Mouse (Mus musculus) forebrain, embryonic 14.5 days (tissue): ENCODE measurements around the gene Fcho2. TPM values are rescaled to one million over a fixed set of nuclear protein-coding genes. Genes with fewer than 3 reads are reported as not detected.
"Not testable (repeated sequence)": the region's sequence is repeated elsewhere in the genome, so short reads cannot be mapped to it uniquely, and the experiment has no call there.

ENCODE experiments used
- ATAC-seq: fragments of 200-750 bp; cut with Nextera tagmentation; 2 replicates; pipeline ENCODE4 v1.8.0; 2017; ENCODE audit warnings: mild to moderate bottlenecking, moderate library complexity
- DNase-seq: peaks from one replicate; pipeline ENCODE4 v3.0.0-alpha.2; 2015; ENCODE audit warnings: low spot score
- H3K27ac ChIP-seq: fragments of 300-500 bp; sonication (generic); 2 replicates; pipeline ENCODE4 v1.5.1; 2014; ENCODE audit warnings: low read depth, mild to moderate bottlenecking, control low read depth, low read length, moderate library complexity
- H3K27me3 ChIP-seq: fragments of 300-500 bp; sonication (generic); replicated peaks from 2 replicates; pipeline ENCODE4 v1.6.1; 2014; ENCODE audit warnings: low read length, control low read depth, mixed read lengths; ENCODE audit not compliant: control insufficient read depth, insufficient read depth
- H3K36me3 ChIP-seq: fragments of 300-500 bp; sonication (generic); 2 replicates; pipeline ENCODE4 v1.6.1; 2014; ENCODE audit warnings: low read length, control low read depth; ENCODE audit not compliant: control insufficient read depth, insufficient read depth
- H3K4me1 ChIP-seq: fragments of 300-500 bp; sonication (generic); 2 replicates; pipeline ENCODE4 v1.6.1; 2014; ENCODE audit warnings: antibody characterized with exemption, low read length, control low read depth; ENCODE audit not compliant: control insufficient read depth, insufficient read depth
- H3K4me2 ChIP-seq: fragments of 300-500 bp; sonication (generic); 2 replicates; pipeline ENCODE4 v1.6.1; 2014; ENCODE audit warnings: mild to moderate bottlenecking, control low read depth, low read length
- H3K4me3 ChIP-seq: fragments of 300-500 bp; sonication (generic); 2 replicates; pipeline ENCODE4 v1.5.1; 2014; ENCODE audit warnings: low read depth, low read length, control low read depth
- H3K9ac ChIP-seq: fragments of 300-500 bp; sonication (generic); 2 replicates; pipeline ENCODE4 v1.6.1; 2014; ENCODE audit warnings: mild to moderate bottlenecking, low read length, control low read depth, moderate library complexity
- H3K9me3 ChIP-seq: fragments of 300-500 bp; sonication (generic); replicated peaks from 2 replicates; pipeline ENCODE4 v1.6.1; 2016; ENCODE audit warnings: low read length, control low read depth, mixed read lengths; ENCODE audit not compliant: control insufficient read depth
- WGBS: fragments of 180-500 bp; shearing (Covaris S2); extraction: QIAGEN DNeasy Blood & Tissue Kit; methylation state at CpG from one replicate; pipeline ENCODE4 v1.1.7; 2014; 5-methylcytosine and 5-hydroxymethylcytosine counted together
- polyA plus RNA-seq: library from polyadenylated mRNA; unstranded; fragments of >200 nt; fragmentation: Nextera tagmentation; extraction: Ambion mirVana; gene quantifications from 2 replicates; pipeline ENCODE4 v1.2.1, GENCODE M21; 2014

Fcho2 gene
- polyA plus RNA-seq, 1 experiment from 2014 or later: 14.7 TPM

GRCm38 (mm10) chr13:98829026-98829425 is 13.8 kb upstream of the Fcho2 start:
- WGBS: 93% methylated on average over 6 of the region's 6 CpGs
- H3K27me3 ChIP-seq, H3K9ac ChIP-seq, H3K4me2 ChIP-seq, ATAC-seq, H3K4me3 ChIP-seq, H3K36me3 ChIP-seq, DNase-seq, H3K27ac ChIP-seq, H3K9me3 ChIP-seq, H3K4me1 ChIP-seq: not testable (repeated sequence)

- H3K9ac ChIP-seq: no peak overlapping the region
- no peaks in the 10 kb centered on the region for H3K36me3 ChIP-seq
- DNase-seq: no peak
- H3K27ac ChIP-seq: no peak overlapping the region
- no peaks in the 10 kb centered on the region for H3K9me3 ChIP-seq
- no peak overlapping the region for H3K4me2 ChIP-seq
- no peak for ATAC-seq
- no peaks in the 10 kb centered on the region for H3K4me1 ChIP-seq
- WGBS: 86% methylated on average over 4 of the region's 4 CpGs
- H3K4me3 ChIP-seq: no peak overlapping the region
- H3K27me3 ChIP-seq: no peaks in the 10 kb centered on the region
Observed at GRCm38 (mm10) chr13:98825574-98825973, 10.3 kb upstream of the Fcho2 start.

GRCm38 (mm10) chr13:98819094-98819493 is 3.8 kb upstream of the Fcho2 start:
- H3K9me3 ChIP-seq: no peaks in the 10 kb centered on the region
- no peaks in the 10 kb centered on the region for H3K4me1 ChIP-seq
- H3K36me3 ChIP-seq: no peaks in the 10 kb centered on the region
- H3K4me3 ChIP-seq: no peak overlapping the region
- DNase-seq (no peak), ATAC-seq (no peak)
- no peak overlapping the region for H3K4me2 ChIP-seq
- WGBS: 86% methylated on average over 2 of the region's 2 CpGs
- 0 out of 2 replicates have a peak overlapping the region, but pooled peaks have one; percentile 5 for H3K27ac ChIP-seq
- no peaks in the 10 kb centered on the region for H3K27me3 ChIP-seq
- no peak overlapping the region for H3K9ac ChIP-seq

- WGBS: 71% methylated on average over 4 of the region's 4 CpGs
- Histone ChIP-seq H3K4me1 (peaks cover 3% of the 10 kb centered on the region; the same call in 1 of the 2 replicates), H3K36me3 (no peaks in the 10 kb centered on the region), H3K9ac (no peak overlapping the region), H3K9me3 (no peaks in the 10 kb centered on the region), H3K27ac (no peak overlapping the region), H3K4me2 (no peak overlapping the region), H3K27me3 (no peaks in the 10 kb centered on the region), H3K4me3 (no peak overlapping the region)
- ATAC-seq: no peak
- no peak for DNase-seq
Observed at GRCm38 (mm10) chr13:98818205-98818604, 3.0 kb upstream of the Fcho2 start.

- WGBS: 60% methylated on average over 4 of the region's 4 CpGs
- no peak overlapping the region for H3K4me2 ChIP-seq
- H3K27me3 ChIP-seq: no peaks in the 10 kb centered on the region
- ATAC-seq (no peak), DNase-seq (no peak)
- H3K36me3 ChIP-seq: no peaks in the 10 kb centered on the region
- H3K4me1 ChIP-seq: peaks cover 3% of the 10 kb centered on the region; the same call in 1 of the 2 replicates
- no peaks in the 10 kb centered on the region for H3K9me3 ChIP-seq
- no peak overlapping the region for H3K27ac ChIP-seq
- no peak overlapping the region for H3K4me3 ChIP-seq
- no peak overlapping the region for H3K9ac ChIP-seq
Observed at GRCm38 (mm10) chr13:98817766-98818165, 2.5 kb upstream of the Fcho2 start.

- not testable (repeated sequence) for DNase-seq, H3K9ac ChIP-seq, H3K27me3 ChIP-seq, H3K4me2 ChIP-seq, H3K4me3 ChIP-seq, H3K9me3 ChIP-seq, ATAC-seq, H3K4me1 ChIP-seq, H3K36me3 ChIP-seq, H3K27ac ChIP-seq
- WGBS: 81% methylated on average over 4 of the region's 4 CpGs
Observed at GRCm38 (mm10) chr13:98816981-98817660, 1.9 kb upstream of the Fcho2 start.

GRCm38 (mm10) chr13:98816571-98816970 is 1.3 kb upstream of the Fcho2 start:
- no peak for ATAC-seq

GRCm38 (mm10) chr13:98814275-98815040 is 791 bp downstream of the Fcho2 start:
- H3K36me3 ChIP-seq: no peaks in the 10 kb centered on the region
- DNase-seq (peak; percentile 60), ATAC-seq (peak; percentile 59)
- WGBS: under 1% methylated on average over 74 of the region's 81 CpGs
- peaks cover 3% of the 10 kb centered on the region; the same call in 1 of the 2 replicates for H3K4me1 ChIP-seq
- peak overlapping the region; percentile 94 for H3K9ac ChIP-seq
- H3K4me2 ChIP-seq: peak overlapping the region; percentile 61
- no peaks in the 10 kb centered on the region for H3K27me3 ChIP-seq
- no peaks in the 10 kb centered on the region for H3K9me3 ChIP-seq
- peak overlapping the region; percentile 88 for H3K4me3 ChIP-seq
- peak overlapping the region; percentile 90 for H3K27ac ChIP-seq

More at GRCm38 (mm10) chr13:98816571-98816970, 1.3 kb upstream of the Fcho2 start:
- no peak overlapping the region for H3K4me2 ChIP-seq
- H3K27ac ChIP-seq: no peak overlapping the region
- WGBS: 90% methylated on average over 9 of the region's 9 CpGs
- peaks cover 3% of the 10 kb centered on the region; the same call in 1 of the 2 replicates for H3K4me1 ChIP-seq
- H3K27me3 ChIP-seq: no peaks in the 10 kb centered on the region
- no peak overlapping the region for H3K4me3 ChIP-seq
- H3K36me3 ChIP-seq: no peaks in the 10 kb centered on the region
- no peaks in the 10 kb centered on the region for H3K9me3 ChIP-seq
- no peak for DNase-seq
- H3K9ac ChIP-seq: no peak overlapping the region
